Mouse (Mus musculus): Measurements from ENCODE around the gene Pgm2. TPM values are rescaled to one million over a fixed set of nuclear protein-coding genes. Genes with fewer than 3 reads are reported as not detected.
A peak's percentile ranks its signal among the peaks of the same experiment; 100 is the strongest.

Pgm2 gene
- polyA plus RNA-seq, 1 experiment from 2014 or later: 12.8 TPM

- no peaks in the 10 kb centered on the region for H3K4me1 ChIP-seq (ENCODE audit: control insufficient read depth in 2 of 2, insufficient read depth in 2 of 2, low read length in 2 of 2)
- no peaks in the 10 kb centered on the region for H3K36me3 ChIP-seq (ENCODE audit: control insufficient read depth, insufficient read depth, low read length)
- H3K4me2 ChIP-seq (ENCODE audit: low read length): no peak overlapping the region
- no peaks in the 10 kb centered on the region for H3K27me3 ChIP-seq (ENCODE audit: control insufficient read depth, insufficient read depth, low read length)
- 89% methylated on average over 10 of the region's 10 CpGs for WGBS
- no peaks in the 10 kb centered on the region for H3K9me3 ChIP-seq (ENCODE audit: control insufficient read depth, low read length)
- H3K4me3 ChIP-seq (ENCODE audit: control insufficient read depth in 1 of 2, insufficient read depth in 1 of 2, low read depth in 1 of 2, low read length in 2 of 2): no peak overlapping the region
- no peak overlapping the region for H3K9ac ChIP-seq (ENCODE audit: low read length)
- ATAC-seq (ENCODE audit: insufficient number of reproducible peaks, insufficient read depth, low FRiP score, low read depth): no peak
- H3K27ac ChIP-seq (replicated peaks in 1 of 2; ENCODE audit: control insufficient read depth in 1 of 2, insufficient read depth in 1 of 2, low read depth in 2 of 2, low read length in 2 of 2): no peak overlapping the region
These were observed 76.3 kb downstream of the Pgm2 start for GRCm38 (mm10) chr5:64168990-64169540.

- no peak overlapping the region for H3K9ac ChIP-seq (ENCODE audit: low read length)
- no peaks in the 10 kb centered on the region for H3K36me3 ChIP-seq (ENCODE audit: control insufficient read depth, insufficient read depth, low read length)
- H3K27me3 ChIP-seq (ENCODE audit: control insufficient read depth, insufficient read depth, low read length): no peaks in the 10 kb centered on the region
- no peak overlapping the region for H3K27ac ChIP-seq (replicated peaks in 1 of 2; ENCODE audit: control insufficient read depth in 1 of 2, insufficient read depth in 1 of 2, low read depth in 2 of 2, low read length in 2 of 2)
- no peak overlapping the region for H3K4me3 ChIP-seq (ENCODE audit: control insufficient read depth in 1 of 2, insufficient read depth in 1 of 2, low read depth in 1 of 2, low read length in 2 of 2)
- 0 out of 4 replicates have a peak, but pooled peaks cover 0 to 3% of the 10 kb centered on the region in 2 experiments for H3K4me1 ChIP-seq (ENCODE audit: control insufficient read depth in 2 of 2, insufficient read depth in 2 of 2, low read length in 2 of 2)
- no peak for ATAC-seq (ENCODE audit: insufficient number of reproducible peaks, insufficient read depth, low FRiP score, low read depth)
- H3K9me3 ChIP-seq (ENCODE audit: control insufficient read depth, low read length): no peaks in the 10 kb centered on the region
- 68% methylated on average over 3 of the region's 3 CpGs for WGBS
- no peak overlapping the region for H3K4me2 ChIP-seq (ENCODE audit: low read length)
These were observed 80.1 kb downstream of the Pgm2 start for GRCm38 (mm10) chr5:64172884-64173283.

DNA sequence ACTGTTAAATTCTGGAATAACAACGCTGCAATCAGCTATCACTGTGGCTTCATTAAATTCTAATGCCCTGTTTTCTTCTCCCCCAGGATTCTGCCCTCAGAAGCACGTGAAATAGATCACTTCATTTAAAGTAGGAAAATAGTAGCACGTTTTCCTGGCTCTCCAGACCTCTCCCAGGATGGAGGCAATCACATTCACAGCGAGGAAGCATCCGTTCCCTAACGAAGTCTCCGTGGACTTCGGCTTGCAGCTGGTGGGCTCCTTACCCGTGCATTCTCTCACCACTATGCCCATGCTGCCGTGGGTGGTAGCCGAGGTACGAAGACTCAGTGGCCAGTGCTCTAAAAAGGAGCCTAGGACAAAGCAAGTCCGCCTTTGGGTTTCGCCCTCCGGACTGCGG is 80.6 kb downstream of the Pgm2 start:
- Histone ChIP-seq H3K4me3 (ENCODE audit: control insufficient read depth in 1 of 2, insufficient read depth in 1 of 2, low read depth in 1 of 2, low read length in 2 of 2) (no peak overlapping the region), H3K4me2 (ENCODE audit: low read length) (no peak overlapping the region), H3K27me3 (ENCODE audit: control insufficient read depth, insufficient read depth, low read length) (no peaks in the 10 kb centered on the region), H3K9ac (ENCODE audit: low read length) (no peak overlapping the region), H3K27ac (replicated peaks in 1 of 2; ENCODE audit: control insufficient read depth in 1 of 2, insufficient read depth in 1 of 2, low read depth in 2 of 2, low read length in 2 of 2) (no peak overlapping the region), H3K4me1 (ENCODE audit: control insufficient read depth in 2 of 2, insufficient read depth in 2 of 2, low read length in 2 of 2) (0 out of 4 replicates have a peak, but pooled peaks cover 0 to 3% of the 10 kb centered on the region in 2 experiments), H3K36me3 (ENCODE audit: control insufficient read depth, insufficient read depth, low read length) (no peaks in the 10 kb centered on the region), H3K9me3 (ENCODE audit: control insufficient read depth, low read length) (no peaks in the 10 kb centered on the region)
- WGBS: 82% methylated on average over 16 of the region's 16 CpGs
- no peak for ATAC-seq (ENCODE audit: insufficient number of reproducible peaks, insufficient read depth, low FRiP score, low read depth)

- H3K4me2 ChIP-seq (ENCODE audit: low read length): no peak overlapping the region
- H3K4me1 ChIP-seq (ENCODE audit: control insufficient read depth in 2 of 2, insufficient read depth in 2 of 2, low read length in 2 of 2): 0 out of 4 replicates have a peak, but pooled peaks cover 0 to 3% of the 10 kb centered on the region in 2 experiments
- 0 out of 4 replicates have a peak overlapping the region, but pooled peaks of 1 of the 2 experiments have one; percentile 10 for H3K27ac ChIP-seq (replicated peaks in 1 of 2; ENCODE audit: control insufficient read depth in 1 of 2, insufficient read depth in 1 of 2, low read depth in 2 of 2, low read length in 2 of 2)
- H3K9me3 ChIP-seq (ENCODE audit: control insufficient read depth, low read length): no peaks in the 10 kb centered on the region
- H3K4me3 ChIP-seq (ENCODE audit: control insufficient read depth in 1 of 2, insufficient read depth in 1 of 2, low read depth in 1 of 2, low read length in 2 of 2): no peak overlapping the region
- ATAC-seq (ENCODE audit: insufficient number of reproducible peaks, insufficient read depth, low FRiP score, low read depth): no peak
- H3K9ac ChIP-seq (ENCODE audit: low read length): no peak overlapping the region
- H3K27me3 ChIP-seq (ENCODE audit: control insufficient read depth, insufficient read depth, low read length): no peaks in the 10 kb centered on the region
- H3K36me3 ChIP-seq (ENCODE audit: control insufficient read depth, insufficient read depth, low read length): no peaks in the 10 kb centered on the region
- WGBS: 59% methylated on average over 5 of the region's 5 CpGs
These were observed 81.7 kb downstream of the Pgm2 start for GRCm38 (mm10) chr5:64174429-64174935.

Small RNAs within 50 kb of the gene (microRNA-seq; reads per million reads assigned to microRNA genes)
- gene Gm22395 (not detected), gene Gm23967 (not detected)

Other genes starting within 250 kb of the Pgm2 start
- gene Rell1, start 124.1 kb upstream of the Pgm2 start, polyA plus RNA-seq (2014; fragmentation: Nextera tagmentation; extraction: Ambion mirVana): 5.0 and 5.4 TPM in 2 replicates
- 31.1 and 33.4 TPM in 2 replicates for gene Tbc1d1, start 63.4 kb downstream of the Pgm2 start, polyA plus RNA-seq (2014; fragmentation: Nextera tagmentation; extraction: Ambion mirVana)